Mouse (Mus musculus): ENCODE measurements at regions not wholly inside any gene's neighbourhood (a gene's known extent, or its start where the extent isn't known, plus 50 kb on each side); places are given as distances from the start of the nearest gene placed in this dataset.

GRCm38 (mm10) chr13:57365096-57365495 lies 469.3 kb upstream of the Trpc7 start:
- Histone ChIP-seq H3K36me3 (ENCODE audit: control insufficient read depth, insufficient read depth, low read length) (no peaks in the 10 kb centered on the region), H3K4me2 (ENCODE audit: low read depth, severe bottlenecking) (no peak overlapping the region), H3K4me3 (ENCODE audit: low read depth, low read length) (no peak overlapping the region), H3K27ac (replicated peaks; ENCODE audit: low read depth, low read length) (no peak overlapping the region), H3K9me3 (ENCODE audit: control insufficient read depth, low read length) (no peaks in the 10 kb centered on the region), H3K27me3 (ENCODE audit: control insufficient read depth, insufficient read depth, low read length) (no peaks in the 10 kb centered on the region), H3K9ac (ENCODE audit: low read length) (no peak overlapping the region), H3K4me1 (ENCODE audit: control insufficient read depth, insufficient read depth, low read length) (no peaks in the 10 kb centered on the region)
- ATAC-seq (ENCODE audit: insufficient number of reproducible peaks, low FRiP score, low TSS enrichment, low read depth): no peak
- 89% methylated on average over 6 of the region's 6 CpGs for WGBS
- no peak for DNase-seq (ENCODE audit: low spot score)

GRCm38 (mm10) chr13:57364396-57364795 lies 468.6 kb upstream of the Trpc7 start:
- Histone ChIP-seq H3K4me2 (ENCODE audit: low read depth, severe bottlenecking) (no peak overlapping the region), H3K9me3 (ENCODE audit: control insufficient read depth, low read length) (no peaks in the 10 kb centered on the region), H3K4me3 (ENCODE audit: low read depth, low read length) (no peak overlapping the region), H3K4me1 (ENCODE audit: control insufficient read depth, insufficient read depth, low read length) (no peaks in the 10 kb centered on the region), H3K36me3 (ENCODE audit: control insufficient read depth, insufficient read depth, low read length) (no peaks in the 10 kb centered on the region), H3K9ac (ENCODE audit: low read length) (no peak overlapping the region), H3K27me3 (ENCODE audit: control insufficient read depth, insufficient read depth, low read length) (no peaks in the 10 kb centered on the region), H3K27ac (replicated peaks; ENCODE audit: low read depth, low read length) (no peak overlapping the region)
- 96% methylated on average over 2 of the region's 2 CpGs for WGBS
- DNase-seq (ENCODE audit: low spot score) (no peak), ATAC-seq (ENCODE audit: insufficient number of reproducible peaks, low FRiP score, low TSS enrichment, low read depth) (no peak)

GRCm38 (mm10) chr13:57362563-57362962 lies 466.8 kb upstream of the Trpc7 start:
- H3K9me3 ChIP-seq (ENCODE audit: control insufficient read depth, low read length): no peaks in the 10 kb centered on the region
- no peaks in the 10 kb centered on the region for H3K4me1 ChIP-seq (ENCODE audit: control insufficient read depth, insufficient read depth, low read length)
- WGBS: 22% methylated on average over 6 of the region's 6 CpGs
- no peaks in the 10 kb centered on the region for H3K36me3 ChIP-seq (ENCODE audit: control insufficient read depth, insufficient read depth, low read length)
- ATAC-seq (ENCODE audit: insufficient number of reproducible peaks, low FRiP score, low TSS enrichment, low read depth) (no peak), DNase-seq (ENCODE audit: low spot score) (no peak)
- H3K9ac ChIP-seq (ENCODE audit: low read length): no peak overlapping the region
- H3K27ac ChIP-seq (replicated peaks; ENCODE audit: low read depth, low read length): no peak overlapping the region
- no peak overlapping the region for H3K4me3 ChIP-seq (ENCODE audit: low read depth, low read length)
- H3K27me3 ChIP-seq (ENCODE audit: control insufficient read depth, insufficient read depth, low read length): no peaks in the 10 kb centered on the region
- H3K4me2 ChIP-seq (ENCODE audit: low read depth, severe bottlenecking): no peak overlapping the region

GRCm38 (mm10) chr13:57361286-57361685 lies 465.5 kb upstream of the Trpc7 start:
- Histone ChIP-seq H3K9me3 (ENCODE audit: control insufficient read depth, low read length) (no peaks in the 10 kb centered on the region), H3K4me1 (ENCODE audit: control insufficient read depth, insufficient read depth, low read length) (no peaks in the 10 kb centered on the region), H3K4me3 (ENCODE audit: low read depth, low read length) (no peak overlapping the region), H3K9ac (ENCODE audit: low read length) (no peak overlapping the region), H3K27me3 (ENCODE audit: control insufficient read depth, insufficient read depth, low read length) (no peaks in the 10 kb centered on the region), H3K27ac (replicated peaks; ENCODE audit: low read depth, low read length) (no peak overlapping the region), H3K36me3 (ENCODE audit: control insufficient read depth, insufficient read depth, low read length) (no peaks in the 10 kb centered on the region), H3K4me2 (ENCODE audit: low read depth, severe bottlenecking) (no peak overlapping the region)
- 76% methylated on average over 7 of the region's 7 CpGs for whole genome bisulfite sequencing
- DNase-seq (ENCODE audit: low spot score) (no peak), ATAC-seq (ENCODE audit: insufficient number of reproducible peaks, low FRiP score, low TSS enrichment, low read depth) (no peak)

GRCm38 (mm10) chr13:57354606-57355005 lies 458.8 kb upstream of the Trpc7 start:
- DNase-seq (ENCODE audit: low spot score) (no peak), ATAC-seq (ENCODE audit: insufficient number of reproducible peaks, low FRiP score, low TSS enrichment, low read depth) (no peak)
- Histone ChIP-seq H3K4me2 (ENCODE audit: low read depth, severe bottlenecking) (no peak overlapping the region), H3K9me3 (ENCODE audit: control insufficient read depth, low read length) (no peaks in the 10 kb centered on the region), H3K27me3 (ENCODE audit: control insufficient read depth, insufficient read depth, low read length) (no peaks in the 10 kb centered on the region), H3K27ac (replicated peaks; ENCODE audit: low read depth, low read length) (no peak overlapping the region), H3K9ac (ENCODE audit: low read length) (no peak overlapping the region), H3K4me1 (ENCODE audit: control insufficient read depth, insufficient read depth, low read length) (peaks cover 4% of the 10 kb centered on the region; the same call in 1 of the 2 replicates), H3K4me3 (ENCODE audit: low read depth, low read length) (no peak overlapping the region), H3K36me3 (ENCODE audit: control insufficient read depth, insufficient read depth, low read length) (no peaks in the 10 kb centered on the region)
- 77% methylated on average over 7 of the region's 7 CpGs for WGBS

- H3K4me2 ChIP-seq (ENCODE audit: low read depth, severe bottlenecking): no peak overlapping the region
- no peak overlapping the region for H3K27ac ChIP-seq (replicated peaks; ENCODE audit: low read depth, low read length)
- H3K4me1 ChIP-seq (ENCODE audit: control insufficient read depth, insufficient read depth, low read length): peaks cover 4% of the 10 kb centered on the region; the same call in 1 of the 2 replicates
- WGBS: 30% methylated on average over 3 of the region's 3 CpGs
- H3K36me3 ChIP-seq (ENCODE audit: control insufficient read depth, insufficient read depth, low read length): no peaks in the 10 kb centered on the region
- ATAC-seq (ENCODE audit: insufficient number of reproducible peaks, low FRiP score, low TSS enrichment, low read depth) (no peak), DNase-seq (ENCODE audit: low spot score) (peak; percentile 32)
- no peaks in the 10 kb centered on the region for H3K9me3 ChIP-seq (ENCODE audit: control insufficient read depth, low read length)
- no peak overlapping the region for H3K9ac ChIP-seq (ENCODE audit: low read length)
- H3K27me3 ChIP-seq (ENCODE audit: control insufficient read depth, insufficient read depth, low read length): no peaks in the 10 kb centered on the region
- H3K4me3 ChIP-seq (ENCODE audit: low read depth, low read length): no peak overlapping the region
These were observed 458.2 kb upstream of the Trpc7 start for GRCm38 (mm10) chr13:57353976-57354375.

GRCm38 (mm10) chr13:57350828-57351227 lies 455.0 kb upstream of the Trpc7 start:
- ATAC-seq (ENCODE audit: insufficient number of reproducible peaks, low FRiP score, low TSS enrichment, low read depth): no peak
- H3K27ac ChIP-seq (replicated peaks; ENCODE audit: low read depth, low read length): no peak overlapping the region
- H3K4me2 ChIP-seq (ENCODE audit: low read depth, severe bottlenecking): no peak overlapping the region
- no peak overlapping the region for H3K9ac ChIP-seq (ENCODE audit: low read length)
- DNase-seq (ENCODE audit: low spot score): no peak
- H3K9me3 ChIP-seq (ENCODE audit: control insufficient read depth, low read length): no peaks in the 10 kb centered on the region
- peaks cover 4% of the 10 kb centered on the region; the same call in 1 of the 2 replicates for H3K4me1 ChIP-seq (ENCODE audit: control insufficient read depth, insufficient read depth, low read length)
- no peaks in the 10 kb centered on the region for H3K36me3 ChIP-seq (ENCODE audit: control insufficient read depth, insufficient read depth, low read length)
- WGBS: 95% methylated on average over 2 of the region's 2 CpGs
- no peaks in the 10 kb centered on the region for H3K27me3 ChIP-seq (ENCODE audit: control insufficient read depth, insufficient read depth, low read length)
- no peak overlapping the region for H3K4me3 ChIP-seq (ENCODE audit: low read depth, low read length)

- Histone ChIP-seq H3K27ac (replicated peaks; ENCODE audit: low read depth, low read length) (no peak overlapping the region), H3K4me1 (ENCODE audit: control insufficient read depth, insufficient read depth, low read length) (no peaks in the 10 kb centered on the region), H3K4me2 (ENCODE audit: low read depth, severe bottlenecking) (no peak overlapping the region), H3K9me3 (ENCODE audit: control insufficient read depth, low read length) (no peaks in the 10 kb centered on the region), H3K9ac (ENCODE audit: low read length) (no peak overlapping the region), H3K4me3 (ENCODE audit: low read depth, low read length) (no peak overlapping the region), H3K36me3 (ENCODE audit: control insufficient read depth, insufficient read depth, low read length) (no peaks in the 10 kb centered on the region), H3K27me3 (ENCODE audit: control insufficient read depth, insufficient read depth, low read length) (no peaks in the 10 kb centered on the region)
- 33% methylated on average over 6 of the region's 6 CpGs for WGBS
- DNase-seq (ENCODE audit: low spot score) (no peak), ATAC-seq (ENCODE audit: insufficient number of reproducible peaks, low FRiP score, low TSS enrichment, low read depth) (no peak)
These were observed 442.9 kb upstream of the Trpc7 start for GRCm38 (mm10) chr13:57338676-57339075.

- Histone ChIP-seq H3K4me1 (ENCODE audit: control insufficient read depth, insufficient read depth, low read length) (no peaks in the 10 kb centered on the region), H3K9ac (ENCODE audit: low read length) (no peak overlapping the region), H3K4me2 (ENCODE audit: low read depth, severe bottlenecking) (no peak overlapping the region), H3K27me3 (ENCODE audit: control insufficient read depth, insufficient read depth, low read length) (no peaks in the 10 kb centered on the region), H3K36me3 (ENCODE audit: control insufficient read depth, insufficient read depth, low read length) (no peaks in the 10 kb centered on the region), H3K27ac (replicated peaks; ENCODE audit: low read depth, low read length) (no peak overlapping the region), H3K9me3 (ENCODE audit: control insufficient read depth, low read length) (no peaks in the 10 kb centered on the region), H3K4me3 (ENCODE audit: low read depth, low read length) (no peak overlapping the region)
- ATAC-seq (ENCODE audit: insufficient number of reproducible peaks, low FRiP score, low TSS enrichment, low read depth) (no peak), DNase-seq (ENCODE audit: low spot score) (no peak)
- 94% methylated on average over 8 of the region's 8 CpGs for WGBS
These were observed 440.8 kb upstream of the Trpc7 start for GRCm38 (mm10) chr13:57336596-57336995.
